Mouse (Mus musculus): ENCODE results near the gene Cdk5r1. TPM values are rescaled to one million over a fixed set of nuclear protein-coding genes. Genes with fewer than 3 reads are reported as not detected.

Gene Cdk5r1
- total RNA-seq (2023; ENCODE audit: inconsistent age): 12.6 to 17.0 TPM (median 15.4 TPM) in 4 replicates

GRCm38 (mm10) chr11:80476222-80477189, at the start of gene Cdk5r1:
Cdk5r1 (plus strand) TSS chr11:80477023.

GRCm38 (mm10) chr11:80428381-80429008, 48.3 kb upstream of the Cdk5r1 start, which contains the start of gene Psmd11:
Psmd11 (plus strand) TSS chr11:80428615.

Other genes with a start within 250 kb of the Cdk5r1 start
- 0.27 to 1.8 TPM (median 0.46 TPM) in 4 replicates for gene Rhbdl3, start 176.1 kb upstream of the Cdk5r1 start, total RNA-seq (2023; ENCODE audit: inconsistent age)
- gene 5730455P16Rik, start 99.0 kb upstream of the Cdk5r1 start, total RNA-seq (2023; ENCODE audit: inconsistent age): 13.1 to 20.3 TPM (median 15.5 TPM) in 4 replicates
- 188 to 205 TPM (median 198 TPM) in 4 replicates for gene Zfp207, start 93.7 kb upstream of the Cdk5r1 start, total RNA-seq (2023; ENCODE audit: inconsistent age)
- gene Psmd11, start 48.4 kb upstream of the Cdk5r1 start, total RNA-seq (2023; ENCODE audit: inconsistent age): 107 to 128 TPM (median 118 TPM) in 4 replicates

Data from B cell, adult (primary cell).